Mouse (Mus musculus): ENCODE measurements around the gene Gm20708.

DNA sequence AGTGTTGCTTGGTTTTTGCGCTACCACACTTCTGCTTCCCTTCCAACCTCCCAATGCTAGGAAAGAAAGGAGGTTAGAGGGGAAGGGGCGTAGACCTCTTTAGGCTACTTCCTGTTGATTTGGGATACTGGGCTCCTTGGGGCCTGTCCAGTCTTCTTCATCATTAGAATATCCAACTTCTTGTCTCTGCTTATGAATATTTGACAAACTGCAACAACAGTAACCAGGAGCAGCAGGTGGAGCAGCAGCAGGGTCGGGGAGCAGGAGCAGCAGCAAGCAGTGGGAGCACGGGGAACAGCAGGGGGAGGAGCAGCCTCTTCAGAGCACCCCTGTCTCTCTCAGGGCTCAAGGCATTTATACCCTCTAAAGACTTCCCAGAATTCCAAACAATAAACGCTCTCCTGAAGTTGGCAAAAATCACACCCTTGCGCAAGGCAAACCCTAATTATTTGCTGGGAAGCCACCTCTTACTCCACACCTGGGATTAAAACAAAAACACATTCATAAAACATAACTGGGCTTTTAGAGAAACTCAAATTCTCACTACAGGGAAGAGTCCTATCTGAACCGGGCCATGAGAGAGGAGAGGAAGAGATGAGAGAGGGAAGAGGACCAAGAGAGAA lies 38.2 kb downstream of the Gm20708 start:
- TF ChIP-seq POLR2A (IDR thresholded peaks at IDR 0.05; ENCODE audit: borderline replicate concordance, control insufficient read depth, low read depth, low read length) = no peak
- no peak for TF ChIP-seq CTCF (IDR thresholded peaks at IDR 0.05; ENCODE audit: control insufficient read depth, insufficient read depth, low read length)

Measured in bone marrow, adult 2 months (tissue).